Mouse (Mus musculus): ENCODE measurements around the gene Odr4. TPM values are rescaled to one million over a fixed set of nuclear protein-coding genes. Genes with fewer than 3 reads are reported as not detected.

The Odr4 gene
- total RNA-seq (2022) = 10 to 100 TPM; 21.8 to 27.0 (median 22.8) TPM

DNA sequence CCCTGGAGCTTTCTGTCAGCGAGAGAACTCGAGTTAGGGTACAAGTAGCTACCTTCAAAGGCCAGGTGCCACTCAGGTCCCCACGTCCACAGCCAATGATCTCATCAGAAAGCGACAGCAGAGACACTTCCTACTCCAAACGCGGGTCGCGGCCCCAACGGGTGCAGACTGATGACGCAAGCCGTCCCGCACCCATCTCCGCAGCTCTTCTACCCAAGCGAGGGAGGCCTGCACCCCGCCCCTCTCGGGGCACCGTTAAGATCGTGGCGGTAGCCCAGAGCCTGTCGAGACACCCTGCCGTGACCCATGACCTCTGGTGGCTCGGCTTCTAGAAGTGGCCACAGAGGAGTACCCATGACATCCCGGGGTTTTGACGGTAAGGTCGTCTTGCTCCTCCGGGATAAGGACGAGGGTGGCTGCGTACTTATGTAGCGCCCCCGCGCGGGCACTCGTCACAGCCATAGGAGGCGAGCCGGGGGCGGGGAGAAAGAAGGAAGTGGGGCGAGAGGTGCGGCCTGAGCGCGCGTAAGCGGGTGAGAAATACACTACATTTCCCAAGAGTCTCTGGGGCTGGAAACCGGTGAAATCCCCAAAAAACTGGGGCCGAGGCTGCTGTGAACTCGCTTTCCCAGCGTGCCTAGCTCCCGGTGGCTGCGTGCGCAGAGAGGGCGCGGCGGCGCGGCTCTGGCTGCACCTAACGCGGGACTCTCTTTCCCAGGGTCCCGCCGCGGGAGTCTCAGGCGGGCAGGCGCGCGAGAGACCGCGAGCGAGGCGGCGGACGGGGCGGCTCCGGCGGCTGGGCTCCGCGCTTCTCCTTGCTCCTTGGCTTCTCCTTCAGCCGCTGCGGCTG is at the start of gene Odr4, which contains the start of gene Tpr:
Odr4 (minus strand) TSS at position 443 of the 850 bp plus-strand sequence.
Tpr (plus strand) TSS at position 201 of the 850 bp plus-strand sequence.
- peak; percentile 99 for DNase-seq (ENCODE audit: low spot score)

DNA sequence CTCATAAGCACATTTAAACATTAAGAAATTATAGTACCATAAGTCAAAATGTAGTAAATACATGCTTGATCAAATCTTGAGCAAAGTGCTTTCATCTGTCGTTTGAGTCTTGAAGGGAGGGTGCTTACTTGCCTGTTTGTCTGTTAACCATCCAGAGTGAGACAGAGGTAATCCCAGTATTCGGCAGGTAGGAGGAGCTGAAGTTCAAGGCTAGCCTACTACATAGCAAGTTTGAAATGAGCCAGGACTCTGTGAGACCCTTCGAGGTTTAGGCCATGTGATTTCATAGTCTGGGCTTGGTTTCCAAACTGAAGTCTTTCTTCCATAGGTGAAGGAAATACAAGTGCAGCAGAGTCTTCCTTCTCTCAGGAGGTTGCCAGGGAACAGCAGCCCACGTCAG is 48.9 kb upstream of the Odr4 start:
- no peak for DNase-seq (ENCODE audit: low spot score)

DNA sequence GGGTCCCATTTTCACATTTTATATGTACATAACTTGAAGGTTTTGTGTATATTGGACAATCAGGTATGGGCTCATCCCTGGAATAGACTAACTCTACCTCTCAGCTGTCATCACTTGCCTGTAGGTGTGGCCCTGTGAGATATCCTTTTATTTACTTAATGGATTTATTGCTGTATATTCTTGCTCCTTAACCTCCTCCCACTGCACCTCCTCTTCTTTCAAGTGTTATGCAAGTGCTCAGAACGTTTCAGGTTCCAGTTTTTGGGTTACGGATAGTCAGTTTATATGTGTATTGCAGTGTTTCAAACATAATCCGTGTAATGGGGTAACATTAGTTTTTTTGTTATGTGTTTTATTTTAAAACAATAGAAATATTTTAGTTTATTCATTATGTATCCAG is 45.8 kb upstream of the Odr4 start:
- DNase-seq (ENCODE audit: low spot score) = no peak

DNA sequence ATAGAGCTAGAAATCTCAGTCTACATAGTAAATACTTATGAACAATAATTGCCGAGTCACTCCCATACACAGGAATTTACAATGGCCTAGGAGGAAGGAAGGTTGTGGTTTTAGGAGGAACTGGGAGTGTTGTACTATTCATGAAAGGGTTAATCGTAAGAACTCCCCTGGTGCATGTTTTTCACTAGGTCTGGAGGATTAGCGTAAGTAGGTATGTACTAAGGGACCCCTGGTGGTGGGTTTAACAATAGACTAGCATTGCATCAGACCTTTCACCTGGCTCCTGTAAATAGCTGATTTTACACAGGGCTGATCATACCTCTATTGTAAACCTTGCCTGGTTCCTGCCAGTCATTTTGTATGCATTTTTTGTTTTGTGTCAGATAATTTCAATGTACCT is 33.3 kb upstream of the Odr4 start:
- no peak for DNase-seq (ENCODE audit: low spot score)

DNA sequence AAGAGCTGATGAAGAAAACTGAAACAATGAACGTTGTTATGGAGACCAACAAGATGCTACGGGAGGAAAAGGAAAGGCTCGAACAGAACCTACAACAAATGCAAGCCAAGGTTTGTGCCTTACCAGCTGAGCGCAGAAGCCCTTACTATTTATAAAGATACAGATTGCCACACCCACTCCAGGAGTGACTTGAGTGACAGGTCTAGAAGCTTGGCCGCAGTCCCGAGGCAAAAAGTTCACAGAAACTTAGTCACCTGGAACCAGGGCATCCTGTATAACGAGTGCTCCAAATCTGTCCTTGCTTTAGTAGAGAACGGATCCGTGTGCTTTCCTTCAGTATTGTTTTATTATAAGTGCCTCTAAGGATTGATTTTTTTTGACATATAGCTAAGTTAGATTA is 32.8 kb upstream of the Odr4 start:
- DNase-seq (ENCODE audit: low spot score) = peak; percentile 33

DNA sequence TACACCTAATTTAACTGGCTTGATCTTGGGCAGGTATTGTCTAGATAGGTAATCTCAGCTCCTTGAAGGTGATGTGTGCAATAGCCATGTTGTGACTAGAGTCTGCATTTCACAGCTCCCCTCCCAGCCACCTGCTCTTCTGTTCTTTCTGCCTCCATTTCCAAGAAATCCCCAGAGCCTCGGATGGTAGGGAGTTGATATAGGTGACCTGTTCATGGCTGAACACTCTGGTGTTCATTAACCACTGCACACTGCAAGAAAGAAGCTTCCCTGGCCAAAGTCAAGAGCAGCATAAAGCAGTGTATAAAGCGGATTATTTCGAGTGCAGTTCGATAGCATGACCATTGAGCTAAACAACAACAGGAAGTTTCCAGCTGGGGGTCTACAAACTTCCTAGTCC is 25.5 kb upstream of the Odr4 start:
- no peak for DNase-seq (ENCODE audit: low spot score)

DNA sequence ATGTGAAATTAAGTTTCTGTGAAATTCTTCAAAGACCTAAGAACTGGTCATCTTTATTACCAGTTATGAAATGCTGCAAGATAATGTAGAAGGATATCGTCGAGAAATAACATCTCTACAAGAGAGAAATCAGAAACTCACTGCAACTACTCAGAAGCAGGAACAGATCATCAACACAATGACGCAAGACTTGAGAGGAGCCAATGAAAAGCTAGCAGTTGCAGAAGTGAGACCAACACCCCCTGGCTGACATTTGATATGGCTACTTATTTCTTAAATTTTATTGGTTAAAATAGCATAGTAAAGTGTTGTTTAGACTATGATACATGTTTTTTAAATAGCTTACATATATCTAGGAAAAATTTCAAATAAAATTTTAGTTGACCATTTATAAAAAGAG is 23.1 kb upstream of the Odr4 start:
- no peak for DNase-seq (ENCODE audit: low spot score)

DNA sequence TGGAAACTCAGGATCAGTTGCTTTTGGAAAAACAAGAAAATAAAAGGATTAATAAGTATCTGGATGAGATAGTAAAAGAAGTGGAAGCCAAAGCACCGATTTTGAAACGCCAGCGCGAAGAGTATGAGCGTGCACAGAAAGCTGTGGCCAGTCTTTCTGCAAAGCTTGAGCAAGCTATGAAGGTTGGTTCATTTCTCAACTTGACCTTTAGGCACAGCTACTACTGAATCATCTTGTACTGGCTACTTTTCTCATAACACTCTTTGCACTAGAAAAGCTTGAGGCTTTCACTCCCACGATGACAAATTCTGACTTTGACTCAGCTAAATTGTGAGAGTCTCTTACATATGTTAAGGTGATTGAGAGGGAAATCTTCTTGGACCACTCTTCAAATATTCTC is 17.1 kb upstream of the Odr4 start:
- DNase-seq (ENCODE audit: low spot score) = no peak

DNA sequence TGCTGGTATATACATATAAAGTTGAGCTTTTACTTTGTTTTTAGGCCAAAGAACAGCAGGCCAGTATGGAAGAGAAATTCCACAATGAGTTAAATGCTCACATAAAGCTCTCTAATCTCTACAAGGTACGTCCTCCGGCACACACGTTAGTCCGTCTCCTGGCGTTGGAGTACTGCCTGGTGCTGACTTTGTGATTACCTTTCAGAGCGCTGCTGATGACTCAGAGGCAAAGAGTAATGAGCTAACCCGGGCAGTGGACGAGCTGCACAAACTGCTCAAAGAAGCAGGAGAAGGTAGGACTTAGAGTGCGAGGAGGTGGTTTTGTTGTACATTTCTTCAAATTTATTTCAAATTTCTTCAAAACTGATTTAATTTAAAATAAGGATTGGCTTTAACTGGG is 14.4 kb upstream of the Odr4 start:
- peak; percentile 22 for DNase-seq (ENCODE audit: low spot score)

DNA sequence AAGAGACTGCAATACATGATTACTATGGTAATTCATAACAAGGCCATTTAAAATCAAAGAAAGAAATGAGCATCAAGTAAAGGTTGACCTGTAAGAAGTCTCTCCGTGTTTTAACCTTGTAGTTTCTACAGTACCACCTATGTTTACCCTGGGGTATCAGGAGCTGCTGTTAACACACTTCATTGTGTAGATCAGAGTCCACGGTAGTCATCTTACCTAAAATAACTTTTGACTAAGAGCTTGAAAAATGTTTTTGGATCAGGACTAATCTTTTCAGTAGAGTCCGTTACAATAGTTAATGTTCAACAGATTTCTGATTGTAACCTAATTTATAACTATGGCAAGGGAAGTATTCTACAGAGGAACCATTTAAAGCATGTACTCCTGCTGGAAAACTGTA is 11.7 kb upstream of the Odr4 start:
- peak; percentile 8 for DNase-seq (ENCODE audit: low spot score)

DNA sequence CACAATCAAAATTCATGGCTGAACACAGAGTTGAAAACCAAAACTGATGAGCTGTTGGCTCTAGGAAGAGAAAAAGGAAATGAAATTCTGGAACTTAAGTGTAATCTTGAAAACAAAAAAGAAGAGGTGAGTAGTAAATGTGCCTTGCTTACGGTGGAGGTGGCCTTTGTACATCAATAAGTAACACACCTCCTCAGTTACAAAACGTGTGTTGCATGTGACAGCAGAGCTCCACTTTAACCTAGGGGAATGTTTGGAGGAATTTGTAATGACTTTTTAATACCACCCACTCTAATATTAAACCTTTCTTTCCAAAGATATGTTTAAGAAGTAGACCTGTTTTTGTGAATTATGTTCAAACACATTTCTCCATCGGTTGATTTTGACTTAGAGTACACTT is 11.0 kb upstream of the Odr4 start:
- DNase-seq (ENCODE audit: low spot score) = no peak

DNA sequence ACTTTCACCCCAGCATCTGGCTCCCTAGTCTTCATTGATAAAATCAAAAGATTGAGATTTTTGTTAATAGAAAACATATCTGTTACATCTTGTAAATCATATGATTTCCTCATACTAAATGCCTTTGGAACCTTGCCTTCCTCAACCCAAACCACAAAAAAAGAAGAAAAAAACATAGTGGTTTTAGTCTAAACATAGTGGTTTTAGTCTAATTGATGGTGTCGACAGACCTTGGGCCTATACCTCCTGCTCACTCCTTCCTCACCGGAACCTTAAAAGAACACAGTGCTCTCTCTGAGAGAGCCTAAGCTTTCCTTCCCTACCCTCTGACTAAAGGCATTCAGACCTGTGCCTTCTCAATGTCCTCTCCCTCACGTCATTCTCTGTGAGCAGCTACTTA is 3.1 kb upstream of the Odr4 start:
- DNase-seq (ENCODE audit: low spot score) = no peak

DNA sequence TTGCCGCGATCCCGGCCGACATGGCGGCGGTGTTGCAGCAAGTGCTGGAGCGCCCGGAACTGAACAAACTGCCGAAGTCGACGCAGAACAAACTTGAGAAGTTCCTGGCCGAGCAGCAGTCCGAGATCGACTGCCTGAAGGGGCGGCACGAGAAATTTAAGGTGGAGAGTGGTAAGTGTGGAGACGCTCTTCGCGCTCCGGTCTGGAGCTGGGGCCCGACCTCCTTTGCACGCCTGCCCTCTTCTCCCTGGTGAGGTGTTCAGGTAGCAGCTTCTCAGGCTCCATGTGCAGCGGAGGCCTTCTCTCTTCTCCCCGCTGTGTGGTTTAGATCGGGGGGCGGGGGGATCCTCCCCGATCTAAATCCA is 590 bp upstream of the Odr4 start:
- no peak for DNase-seq (ENCODE audit: low spot score)

DNA sequence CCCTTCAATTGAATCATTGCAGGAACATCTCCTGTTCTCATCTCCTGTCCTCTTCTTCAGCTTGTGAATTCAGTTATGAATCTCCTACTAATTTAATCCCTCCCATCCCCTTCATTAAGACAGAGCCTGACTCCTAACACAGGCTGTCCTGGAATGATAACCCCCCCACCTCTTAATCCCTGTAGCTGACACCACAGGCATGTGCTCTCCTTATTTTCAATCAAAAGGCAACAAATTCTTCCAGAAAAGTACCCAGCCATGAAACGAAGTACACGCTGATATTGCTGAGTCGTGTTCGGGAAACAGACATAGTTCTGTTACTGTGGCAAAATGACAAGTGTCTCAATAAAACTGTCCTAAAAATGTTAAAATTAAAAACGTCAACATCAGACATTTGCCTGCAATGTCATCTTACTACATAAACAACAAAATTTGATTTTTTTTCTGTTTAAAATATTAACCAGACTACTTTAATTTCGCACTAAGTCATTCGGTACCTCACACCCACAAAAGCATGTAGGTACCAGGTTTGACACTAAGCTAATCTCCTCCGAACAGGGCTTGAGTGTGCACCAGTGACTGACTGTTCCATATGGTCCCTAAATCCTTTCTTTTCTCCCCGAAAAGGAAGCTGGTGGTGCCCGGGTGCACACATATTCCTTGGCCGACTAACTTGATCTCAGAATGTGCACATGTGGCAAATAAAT is 796 bp downstream of the Odr4 start:
- no peak for DNase-seq (ENCODE audit: low spot score)

DNA sequence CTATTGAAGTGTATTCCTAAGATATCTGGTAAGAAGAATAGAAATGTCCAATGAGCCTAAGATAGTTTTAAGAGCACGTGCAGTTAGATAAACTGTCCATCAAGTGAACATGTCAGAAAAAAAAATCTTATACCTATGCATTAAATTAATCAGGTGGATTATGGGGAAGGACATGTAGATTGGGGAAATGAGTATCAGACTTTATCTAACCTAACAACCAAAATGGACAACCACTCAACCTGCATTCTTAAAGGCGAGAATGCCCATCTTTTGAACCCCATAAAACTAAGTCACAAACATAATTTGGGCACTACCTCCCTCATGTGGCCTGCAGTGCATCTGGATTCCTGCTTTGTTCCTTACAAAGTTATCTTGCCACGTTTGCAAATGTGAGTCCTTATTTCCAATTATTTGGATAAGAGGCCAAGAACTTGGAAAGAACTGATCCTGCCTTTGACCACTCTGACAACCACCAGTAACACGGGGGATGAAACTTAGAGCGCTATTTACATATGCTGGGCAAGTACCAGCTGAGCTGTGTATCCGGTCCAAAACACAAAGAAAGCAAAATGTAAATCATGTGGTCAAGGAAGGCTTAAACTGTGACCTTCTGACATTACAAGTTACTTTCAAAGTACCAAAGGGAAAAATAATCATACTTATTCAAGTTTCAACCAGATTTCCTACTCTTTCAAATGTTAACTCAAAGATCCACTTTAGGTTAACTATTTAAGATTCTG is 3.3 kb downstream of the Odr4 start:
- no peak for DNase-seq (ENCODE audit: low spot score)

DNA sequence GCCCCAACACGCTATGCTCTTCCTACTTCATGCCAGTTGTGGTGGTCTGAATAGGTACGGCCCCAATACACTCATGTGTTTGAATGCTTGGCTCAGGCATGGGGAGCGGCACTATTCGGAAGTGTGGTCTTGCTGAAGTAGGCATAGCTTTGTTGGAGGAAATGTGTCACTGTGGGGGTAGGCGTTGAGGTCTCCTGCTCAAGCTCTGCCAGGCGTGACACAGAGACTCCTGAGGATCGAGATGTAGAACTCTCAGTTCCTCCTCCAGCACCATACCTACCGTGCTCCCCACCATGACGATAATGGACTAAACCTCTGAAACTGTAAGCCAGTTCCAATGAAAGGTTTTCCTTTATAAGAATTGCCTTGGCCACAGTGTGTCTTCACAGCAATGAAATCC is 5.3 kb downstream of the Odr4 start:
- DNase-seq (ENCODE audit: low spot score) = no peak

DNA sequence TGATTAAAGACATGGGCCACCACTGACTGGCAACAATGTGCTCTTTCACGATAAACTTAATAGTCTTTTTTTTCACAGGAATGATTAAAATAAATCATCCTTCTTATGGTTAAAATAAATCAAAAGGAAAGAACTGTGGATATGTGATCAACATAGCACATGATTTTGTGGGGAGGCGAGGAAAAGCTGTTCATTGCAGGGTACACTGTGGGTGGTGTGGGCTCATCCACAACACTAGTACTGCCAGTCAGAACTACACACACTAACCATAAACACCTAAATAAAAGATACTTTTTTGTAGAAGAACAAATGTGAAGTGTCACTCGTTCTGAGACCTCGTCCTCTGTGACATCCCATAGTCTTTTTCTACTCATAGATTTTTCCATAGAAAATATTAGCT is 8.7 kb downstream of the Odr4 start:
- no peak for DNase-seq (ENCODE audit: low spot score)

DNA sequence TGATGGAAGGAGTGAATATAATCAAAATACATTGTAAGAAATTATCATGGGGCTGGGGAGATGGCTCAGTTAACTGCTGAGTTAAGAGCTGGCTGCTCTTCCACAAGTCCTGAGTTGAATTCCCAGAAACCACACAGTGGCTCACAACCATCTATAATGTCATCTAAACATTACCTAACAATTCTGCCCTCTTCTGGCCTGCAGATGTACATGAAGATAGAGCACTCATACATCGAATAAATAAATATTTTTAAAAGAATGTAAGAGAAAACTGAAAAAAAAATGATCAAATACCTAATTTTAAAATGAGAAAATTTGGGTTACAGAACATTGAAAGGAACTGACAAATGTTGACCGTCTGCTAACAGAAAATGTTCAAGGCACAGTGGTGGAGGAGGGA is 18.6 kb downstream of the Odr4 start:
- no peak for DNase-seq (ENCODE audit: low spot score)

DNA sequence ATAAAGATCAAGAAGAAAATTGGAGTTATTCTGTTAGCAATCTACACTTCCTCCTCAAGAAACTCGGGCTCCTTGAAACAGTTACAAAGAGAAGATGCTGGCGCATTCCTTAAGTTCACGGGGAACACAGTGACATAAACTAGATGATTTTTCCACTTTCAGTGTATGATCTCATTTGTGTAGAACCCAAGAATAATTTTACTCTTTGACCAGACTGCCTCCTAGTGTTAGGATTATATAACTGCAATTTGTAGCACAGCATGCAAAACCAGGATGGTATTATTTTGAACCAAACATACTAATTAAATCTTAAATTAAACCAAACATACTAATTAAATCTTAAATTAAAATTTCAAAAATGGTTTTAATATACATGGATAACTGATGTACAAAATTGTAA is 20.0 kb downstream of the Odr4 start:
- DNase-seq (ENCODE audit: low spot score) = no peak

DNA sequence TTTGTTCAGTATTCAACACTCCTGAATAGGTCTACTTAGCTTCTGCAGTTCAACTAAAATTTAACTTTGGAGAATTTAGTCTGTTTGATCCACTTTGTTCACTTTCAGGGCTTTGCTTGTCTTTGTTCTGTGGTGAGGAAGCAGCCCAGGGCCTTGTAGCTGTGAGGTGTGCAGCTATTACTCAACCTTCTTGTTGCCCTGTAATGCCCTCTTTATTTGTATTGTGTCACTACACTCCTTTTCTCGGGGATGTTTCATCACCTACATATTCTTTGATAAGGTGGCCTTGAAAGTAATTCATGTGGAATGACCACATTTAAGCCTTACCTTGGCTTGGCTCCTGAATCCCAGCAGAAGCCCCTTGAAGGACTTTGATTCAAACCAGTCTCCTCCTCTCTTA is 32.0 kb downstream of the Odr4 start:
- no peak for DNase-seq (ENCODE audit: low spot score)

DNA sequence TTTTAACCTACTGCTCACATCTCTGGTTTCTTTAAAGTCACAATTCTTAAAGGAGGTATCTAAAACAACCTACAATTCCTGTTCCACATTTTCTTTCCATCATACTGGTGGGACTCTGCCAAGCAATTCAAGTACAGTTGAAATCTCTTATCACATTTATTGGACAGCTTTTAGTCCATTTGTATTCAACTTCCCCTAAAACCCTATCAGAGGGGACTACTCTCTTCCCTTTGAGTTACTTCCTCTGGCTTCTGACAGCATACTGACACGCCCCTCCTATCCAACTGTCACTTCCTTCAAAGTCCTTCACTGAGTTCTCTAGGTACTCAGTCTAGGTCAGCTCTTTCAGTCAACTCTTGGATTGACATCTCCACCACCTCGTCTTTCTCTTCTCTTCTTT is 57.8 kb downstream of the Odr4 start:
- no peak for DNase-seq (ENCODE audit: low spot score)

DNA sequence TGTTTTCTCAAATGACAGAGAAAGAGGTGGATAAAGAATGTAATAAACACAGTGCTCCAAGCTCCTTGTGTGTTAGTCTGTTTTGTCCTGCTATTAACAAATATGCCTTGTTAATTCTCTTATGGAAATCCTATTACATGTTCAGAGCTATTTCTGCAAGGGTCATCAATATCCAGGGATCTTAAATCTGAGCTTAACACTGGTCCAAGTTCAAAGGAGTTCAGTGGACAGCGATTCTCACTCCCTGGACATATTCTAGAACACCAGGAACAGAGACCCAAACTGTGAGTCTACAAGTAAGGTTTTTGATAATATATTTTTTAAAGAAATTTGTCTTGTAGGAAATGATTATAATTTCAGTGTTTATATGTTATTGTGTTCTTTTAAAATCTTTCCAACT is 73.7 kb downstream of the Odr4 start, which contains the start of gene Pdc:
Pdc (plus strand) TSS at position 213 of the 400 bp plus-strand sequence.
- DNase-seq (ENCODE audit: low spot score) = no peak

All from heart, adult 8-10 months (tissue).